Mouse (Mus musculus) c-Kit-positive CD71-positive TER-119-negative erythroid progenitor cells, embryonic 14.5 days (primary cell): ENCODE results near the gene Myl7.
"Not testable (repeated sequence)": the region's sequence is repeated elsewhere in the genome, so short reads cannot be mapped to it uniquely, and the experiment has no call there.

Experiments
- DNase-seq: peaks from one replicate; pipeline ENCODE4 v3.0.0-alpha.2; 2013; ENCODE audit warnings: low read depth

Gene Myl7

DNA sequence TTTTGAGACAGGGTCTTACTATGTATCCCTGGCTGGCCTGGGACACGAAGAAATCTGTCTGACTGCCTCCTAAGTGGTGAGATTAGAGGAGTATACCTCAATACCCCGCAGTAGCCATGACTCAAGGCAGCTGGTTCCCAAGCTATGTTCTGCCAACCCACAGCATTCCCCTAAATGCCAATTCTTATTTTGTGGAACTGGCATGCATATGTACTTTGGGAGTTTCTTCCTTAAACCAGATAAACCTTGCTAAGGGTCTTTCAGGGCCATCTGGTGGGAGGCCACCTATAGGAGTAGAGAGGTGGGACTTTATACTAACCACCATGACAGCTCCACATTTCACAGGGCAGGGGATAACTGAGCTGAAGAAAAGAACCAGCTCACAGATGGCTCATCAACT lies 5.3 kb upstream of the Myl7 start:
- no peak for DNase-seq

GRCm38 (mm10) chr11:5902390-5902789 lies 3.8 kb upstream of the Myl7 start:
- no peak for DNase-seq

- no peak for DNase-seq
Measured at GRCm38 (mm10) chr11:5901950-5902349, 3.4 kb upstream of the Myl7 start.

DNA sequence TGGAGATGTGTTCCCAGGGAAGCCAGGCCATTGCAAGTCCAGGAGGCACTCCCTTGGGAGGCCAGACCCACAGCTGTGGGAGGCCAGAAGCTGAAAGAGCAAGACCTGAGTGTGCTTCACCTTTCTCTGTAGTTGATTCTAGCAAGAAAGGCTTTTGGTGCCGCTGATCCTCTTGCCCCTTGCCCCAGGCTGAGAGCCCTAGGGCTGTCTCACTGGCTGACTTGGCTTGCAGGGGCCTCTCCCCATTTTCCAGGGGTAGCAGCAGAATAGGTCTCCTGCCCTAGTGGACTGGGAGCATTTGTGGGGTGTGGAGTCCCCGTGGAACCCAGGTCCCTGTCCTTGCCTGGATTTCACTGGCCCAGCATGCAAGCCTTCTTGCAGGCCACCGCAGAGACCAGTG lies 2.7 kb upstream of the Myl7 start:
- DNase-seq: no peak

DNA sequence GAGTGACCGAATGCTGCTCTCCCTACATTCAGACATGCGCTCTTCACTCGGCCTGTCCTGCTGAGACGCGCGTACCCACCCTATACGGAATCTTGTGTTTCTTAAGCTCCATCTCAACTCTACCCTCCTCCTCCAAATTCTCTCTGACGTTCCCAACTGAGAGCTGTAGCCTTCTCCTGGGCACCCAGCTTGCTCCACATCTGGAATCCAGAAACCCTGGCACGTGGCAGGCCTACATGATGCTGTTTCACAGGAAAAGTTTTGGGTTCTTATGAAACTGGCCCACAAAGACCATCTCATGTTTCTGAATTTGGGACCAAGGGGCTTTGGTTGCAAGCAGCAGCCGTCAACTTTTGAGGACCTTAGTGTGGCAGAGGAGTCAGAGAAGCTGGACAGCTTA lies 704 bp upstream of the Myl7 start:
- no peak for DNase-seq

DNA sequence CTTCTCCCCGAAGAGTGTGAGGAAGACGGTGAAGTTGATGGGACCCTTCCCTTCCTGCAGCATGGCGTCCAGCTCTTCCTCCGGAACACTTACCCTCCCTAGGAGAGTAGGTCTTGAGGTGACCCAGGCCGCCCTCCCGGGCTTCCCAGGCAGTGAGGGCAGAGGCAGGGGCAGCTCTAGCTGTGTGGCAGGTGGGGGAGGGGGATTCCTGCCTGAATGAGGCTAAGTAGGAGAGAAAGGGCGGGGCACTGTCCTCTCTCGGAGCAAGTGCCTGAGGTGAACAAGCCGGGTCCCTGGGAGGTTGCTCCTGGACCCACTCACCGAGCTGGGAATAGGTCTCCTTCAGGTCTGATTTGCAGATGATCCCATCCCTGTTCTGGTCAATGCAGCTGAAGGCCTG lies 743 bp downstream of the Myl7 start:
- no peak for DNase-seq

DNA sequence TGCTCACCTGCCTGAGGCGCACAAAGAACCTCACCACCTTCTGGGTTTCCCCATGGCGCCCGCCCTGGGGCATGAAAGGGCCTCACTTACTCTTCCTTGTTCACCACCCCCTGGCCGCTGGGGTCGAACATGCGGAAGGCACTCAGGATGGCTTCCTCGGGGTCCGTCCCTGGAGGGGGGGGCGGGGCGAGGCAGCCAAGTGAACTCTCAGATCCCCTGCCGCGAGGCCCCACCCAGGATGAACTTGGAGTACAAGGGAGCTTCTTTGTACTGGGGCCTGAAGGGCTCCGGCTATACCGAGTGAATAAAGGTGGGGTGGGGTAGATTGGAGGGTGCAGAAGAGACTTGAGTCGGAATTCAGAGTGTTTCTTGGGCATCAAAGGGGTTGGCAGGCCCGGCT lies 1.4 kb downstream of the Myl7 start:
- DNase-seq: no peak

- no peak for DNase-seq
Measured at GRCm38 (mm10) chr11:5893807-5894206, 4.8 kb downstream of the Myl7 start.

DNA sequence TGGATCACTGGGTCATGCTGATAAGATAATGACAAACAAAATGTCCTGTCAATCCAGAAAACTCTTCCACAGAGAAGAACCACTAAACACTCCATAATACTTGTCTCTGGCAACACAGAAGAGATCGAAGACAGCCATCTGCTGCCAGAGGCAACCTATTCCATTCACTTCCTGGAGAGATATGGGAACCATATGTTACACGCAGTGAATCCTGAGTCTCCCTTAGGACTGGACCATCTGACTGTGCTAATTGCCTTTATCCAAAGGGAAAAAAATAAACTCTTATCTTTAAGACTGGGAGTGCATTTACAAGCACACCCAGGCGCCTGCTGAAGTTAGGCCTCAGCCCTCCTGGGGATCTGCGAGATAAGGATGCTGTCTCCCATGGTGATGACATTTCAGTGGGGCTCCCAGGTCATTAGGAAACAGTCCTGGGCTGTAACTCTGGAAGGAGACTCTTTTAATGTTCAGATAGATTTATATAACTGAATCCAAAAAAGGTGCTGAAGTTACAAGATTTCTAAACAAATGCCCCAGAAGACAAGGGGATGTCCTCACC lies 5.7 kb downstream of the Myl7 start:
- DNase-seq: no peak

DNA sequence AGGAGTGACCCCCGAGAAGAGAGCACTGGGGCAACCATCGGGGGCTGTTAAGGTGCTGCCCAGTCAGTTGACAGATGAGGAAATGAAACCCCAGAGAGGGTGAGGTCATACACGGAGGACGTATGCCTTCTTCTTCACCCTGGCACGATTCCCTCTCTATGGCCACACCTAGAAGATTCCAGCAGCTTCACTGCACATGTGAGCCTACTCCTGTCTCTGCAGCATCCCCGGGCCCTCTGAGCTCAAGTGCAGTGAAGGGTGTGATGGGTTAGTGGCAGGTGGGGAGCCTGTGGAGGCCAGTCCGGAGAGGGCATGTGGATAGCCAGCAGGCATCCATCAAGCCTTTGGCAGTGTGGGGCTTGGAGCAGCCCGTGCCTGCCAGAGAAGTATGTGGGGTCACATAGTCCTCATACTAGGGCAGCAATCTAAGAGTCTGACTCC lies 6.4 kb downstream of the Myl7 start:
- DNase-seq: no peak

GRCm38 (mm10) chr11:5888563-5888962 lies 10.0 kb downstream of the Myl7 start:
- not testable (repeated sequence) for DNase-seq

- DNase-seq: no peak
Measured at GRCm38 (mm10) chr11:5887250-5887649, 11.3 kb downstream of the Myl7 start.

DNA sequence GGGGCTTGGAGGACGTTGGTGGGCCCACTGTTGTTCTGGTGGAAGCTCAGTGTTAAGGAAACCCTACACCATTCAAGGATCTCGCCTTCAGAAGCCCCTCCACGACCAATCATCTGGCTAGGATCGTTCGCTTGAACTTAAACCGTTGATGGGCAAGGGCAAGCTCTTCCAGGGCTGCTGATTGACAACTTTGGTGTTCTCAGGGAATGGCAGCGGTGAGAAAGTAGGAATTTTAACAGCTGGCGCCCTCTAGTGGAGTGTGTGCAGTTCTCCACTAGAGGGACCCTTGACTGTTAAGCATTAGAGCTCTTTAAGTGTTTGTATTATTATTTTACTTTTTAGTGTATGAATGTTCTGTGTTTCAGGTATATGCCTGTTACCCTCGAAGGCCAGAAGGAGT lies 12.4 kb downstream of the Myl7 start:
- peak; percentile 43 for DNase-seq

DNA sequence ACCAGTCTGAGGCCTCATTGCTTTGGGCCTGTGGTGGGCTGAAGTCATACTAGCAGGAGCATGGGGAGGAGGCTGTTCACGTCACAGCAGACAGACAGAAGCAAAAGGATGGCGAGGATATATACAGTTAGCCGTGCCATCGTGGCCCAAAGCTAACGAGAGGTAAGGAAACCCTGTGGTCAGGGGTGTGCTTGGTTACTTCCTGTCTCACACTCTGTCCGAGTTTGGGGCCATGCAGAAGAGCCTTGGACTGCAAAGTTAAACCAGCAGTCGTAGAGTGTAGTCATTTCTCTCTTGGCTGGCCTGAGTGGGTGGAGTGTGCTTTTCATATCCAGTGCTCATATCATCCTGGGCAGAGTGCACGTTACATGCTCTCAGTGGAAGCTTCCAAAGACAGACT lies 16.1 kb downstream of the Myl7 start:
- DNase-seq: no peak

DNA sequence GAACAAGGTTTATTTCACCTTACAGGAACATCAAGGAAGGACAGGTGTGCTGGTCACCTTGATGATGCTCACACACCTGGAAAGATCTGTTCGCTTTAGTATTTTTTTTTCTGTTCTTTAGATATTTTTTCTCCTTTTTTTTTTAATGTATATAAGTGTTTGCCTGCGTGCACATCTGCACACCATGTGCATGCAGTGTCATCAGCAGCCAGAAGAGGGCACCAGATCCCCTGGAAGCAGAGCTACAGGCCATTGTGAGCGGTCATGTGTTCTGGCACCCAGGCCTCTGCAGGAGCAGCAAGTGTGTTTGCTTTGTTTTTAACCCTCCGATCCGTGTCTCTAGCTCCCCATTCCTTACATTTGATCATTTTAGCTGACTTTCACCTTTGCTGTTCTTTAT lies 18.7 kb downstream of the Myl7 start:
- peak; percentile 48 for DNase-seq

DNA sequence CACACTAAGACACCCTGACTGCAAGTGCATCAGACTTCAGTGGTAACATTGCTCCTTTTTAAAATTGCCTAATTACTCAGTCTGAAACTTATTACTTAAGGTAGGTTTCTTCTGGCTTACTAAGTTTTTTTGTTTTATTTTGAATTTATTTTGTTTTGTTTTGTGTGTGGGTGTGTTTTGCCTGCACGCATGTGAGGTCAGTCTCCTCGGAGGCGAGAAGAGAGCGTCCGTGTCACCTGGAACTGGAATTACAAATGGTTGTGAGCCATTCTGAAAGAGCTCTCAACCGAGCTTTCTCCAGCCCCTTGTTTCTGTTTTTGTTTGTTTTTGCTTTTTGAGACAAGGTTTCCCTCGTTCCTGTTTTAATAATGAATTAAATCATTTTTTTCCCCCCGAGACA lies 19.9 kb downstream of the Myl7 start:
- no peak for DNase-seq

DNA sequence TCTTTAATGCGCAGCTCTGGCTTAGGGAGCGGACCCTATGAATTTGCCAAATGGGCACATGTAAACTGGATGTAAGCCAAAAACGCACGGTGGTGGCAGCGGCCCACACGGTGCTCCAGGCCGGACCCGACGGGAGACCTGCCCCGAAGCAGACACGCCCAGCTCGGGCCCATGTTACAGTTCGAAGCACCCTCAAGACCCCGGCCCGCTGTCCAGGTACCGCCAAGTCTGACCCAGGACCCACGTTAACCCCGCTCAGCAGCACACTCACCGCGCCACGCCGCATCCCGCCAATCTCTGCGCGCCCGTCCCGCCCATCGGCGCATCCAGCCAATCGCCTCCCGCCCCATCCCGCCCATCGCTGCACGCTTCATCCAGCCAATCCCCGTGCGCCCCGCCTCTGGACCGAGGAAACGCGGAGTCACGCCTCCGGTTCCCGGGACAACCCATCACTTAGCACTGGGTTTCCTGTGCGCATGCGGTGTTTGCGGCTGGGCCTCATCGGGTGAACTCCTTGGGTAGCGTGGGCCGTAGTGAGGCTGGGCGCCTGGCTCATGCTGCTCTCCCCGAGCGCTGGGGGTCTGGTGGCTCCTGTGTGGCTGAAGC lies 20.6 kb downstream of the Myl7 start, which contains the start of gene Pold2:
Pold2 (minus strand) TSS at position 372 of the 606 bp plus-strand sequence.
- peak; percentile 98 for DNase-seq

DNA sequence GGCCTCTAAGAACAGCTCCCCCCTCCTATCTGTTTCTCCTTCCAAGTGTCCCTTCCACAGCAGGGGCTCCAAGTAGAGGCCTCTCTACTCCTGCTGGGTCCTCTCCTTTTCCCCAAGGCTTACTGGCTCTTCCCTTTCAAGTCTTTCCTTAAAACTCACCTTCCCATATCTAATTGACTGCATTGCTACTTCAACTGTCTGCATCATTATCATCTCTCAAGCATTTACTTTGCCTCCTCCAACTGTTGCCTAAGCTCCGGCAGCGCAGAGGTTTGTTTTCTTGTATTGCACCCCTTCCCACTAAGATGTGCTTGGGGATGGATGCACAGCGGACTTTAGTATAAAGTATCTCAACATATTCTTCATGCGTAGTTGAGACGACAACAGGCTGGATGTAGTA lies 21.2 kb downstream of the Myl7 start:
- no peak for DNase-seq

GRCm38 (mm10) chr11:5873192-5873591 lies 25.4 kb downstream of the Myl7 start:
- no peak for DNase-seq

- DNase-seq: no peak
Measured at GRCm38 (mm10) chr11:5872707-5873106, 25.9 kb downstream of the Myl7 start.

- DNase-seq: no peak
Measured at GRCm38 (mm10) chr11:5870069-5870468, 28.5 kb downstream of the Myl7 start.

GRCm38 (mm10) chr11:5869331-5869730 lies 29.3 kb downstream of the Myl7 start:
- no peak for DNase-seq

DNA sequence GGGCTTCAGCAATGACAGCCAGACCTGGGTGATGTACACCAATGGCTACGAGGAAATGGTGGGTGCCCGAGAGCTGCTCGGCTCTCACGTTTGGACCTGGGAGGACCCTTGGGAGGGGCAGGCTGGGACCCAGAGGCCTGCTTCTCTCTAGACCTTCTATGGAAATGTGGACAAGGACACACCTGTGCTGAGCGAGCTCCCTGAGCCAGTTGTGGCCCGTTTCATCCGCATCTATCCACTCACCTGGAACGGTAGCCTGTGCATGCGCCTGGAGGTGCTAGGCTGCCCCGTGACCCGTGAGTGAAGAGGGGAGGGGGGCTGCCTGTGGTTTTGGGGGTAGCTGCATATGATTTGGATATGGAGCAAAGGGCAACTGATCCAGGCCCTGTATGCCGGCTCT lies 30.3 kb downstream of the Myl7 start:
- DNase-seq: no peak

DNA sequence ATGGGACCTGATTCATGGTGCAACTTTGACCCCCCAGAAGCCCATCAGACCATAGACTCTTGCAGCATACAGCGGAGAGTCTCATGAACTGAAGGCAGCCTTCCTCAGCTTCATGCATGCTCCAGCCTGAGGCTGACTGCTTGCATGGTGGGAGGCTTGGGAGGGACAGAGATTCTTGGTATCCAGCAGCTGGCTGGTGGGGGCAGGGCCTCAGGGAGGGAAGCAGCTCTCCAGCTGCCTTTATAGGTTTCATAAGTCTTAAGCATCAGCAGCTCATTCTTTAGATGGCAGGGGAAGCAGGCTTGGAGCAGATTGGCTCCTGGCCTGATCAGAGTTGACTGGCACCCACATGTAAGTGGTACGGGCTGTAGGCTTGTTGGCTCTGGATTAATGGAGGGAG lies 31.4 kb downstream of the Myl7 start:
- no peak for DNase-seq
